Mouse (Mus musculus) cerebellum, adult 2 months (tissue): ENCODE measurements around the gene Cdk8.

Experiments used
- CTCF ChIP-seq: fragments of 200-500 bp; IDR thresholded peaks from 2 replicates; pipeline ENCODE4 v1.5.1; 2011; ENCODE audit warnings: low read depth, mild to moderate bottlenecking, control low read depth, low read length, moderate library complexity, borderline replicate concordance; ENCODE audit not compliant: insufficient read depth
- POLR2A ChIP-seq: fragments of 200-500 bp; IDR thresholded peaks from 2 replicates; pipeline ENCODE4 v1.6.1; 2011; ENCODE audit warnings: low read length, control low read depth, borderline replicate concordance; ENCODE audit not compliant: insufficient read depth

DNA sequence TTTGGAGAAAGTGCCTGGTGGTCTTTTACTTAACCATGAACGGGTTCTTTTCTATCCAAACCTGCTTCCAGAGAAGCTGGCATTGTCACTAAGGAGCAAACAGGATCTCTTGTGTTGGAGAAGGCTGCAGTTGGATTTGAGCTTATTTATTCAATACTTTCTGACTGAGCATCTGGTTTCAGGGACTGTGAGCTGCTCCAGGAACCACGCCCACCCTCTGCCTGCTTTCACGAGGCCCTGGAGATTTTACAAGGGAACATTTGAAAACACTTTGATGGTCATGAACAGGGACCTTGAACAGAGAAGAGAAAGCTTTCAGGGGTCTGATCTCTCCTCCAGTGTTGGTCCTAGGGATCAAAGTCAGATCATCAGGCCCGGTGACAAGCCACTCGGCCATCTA is 87.0 kb downstream of the Cdk8 start:
- TF ChIP-seq POLR2A (no peak), CTCF (no peak)
